Mouse (Mus musculus) G1E (cell line): ENCODE measurements around the gene Reg3b. TPM values are rescaled to one million over a fixed set of nuclear protein-coding genes. Genes with fewer than 3 reads are reported as not detected.
"Not testable (repeated sequence)": the region's sequence is repeated elsewhere in the genome, so short reads cannot be mapped to it uniquely, and the experiment has no call there.

ENCODE experiments used
- ATAC-seq: 2 replicates; pipeline ENCODE4 v1.8.0; 2016; ENCODE audit warnings: mild to moderate bottlenecking; ENCODE audit not compliant: insufficient number of reproducible peaks, poor library complexity, low FRiP score, severe bottlenecking; ENCODE audit errors: extremely low read depth
- DNase-seq: peaks from one replicate; pipeline ENCODE4 v3.0.0; 2012; ENCODE audit warnings: low spot score
- H3K27me3 ChIP-seq: 2 replicates; pipeline ENCODE4 v1.6.1; 2012; ENCODE audit warnings: mild to moderate bottlenecking, low read length, inconsistent platforms; ENCODE audit not compliant: insufficient read depth
- H3K36me3 ChIP-seq: replicated peaks from 2 replicates; pipeline ENCODE3; 2012; ENCODE audit warnings: mild to moderate bottlenecking, inconsistent platforms
- H3K4me1 ChIP-seq: 2 replicates; pipeline ENCODE4 v1.6.1; 2012; ENCODE audit warnings: low read depth, low read length, inconsistent platforms, mixed read lengths; ENCODE audit not compliant: insufficient read depth
- H3K4me3 ChIP-seq: 2 replicates; pipeline ENCODE4 v1.5.1; 2012; ENCODE audit warnings: low read depth, mild to moderate bottlenecking, inconsistent platforms, low read length, moderate library complexity, mixed read lengths
- H3K9me3 ChIP-seq: replicated peaks from 2 replicates; pipeline ENCODE4 v1.6.1; 2012; ENCODE audit warnings: inconsistent platforms
- CTCF ChIP-seq: IDR thresholded peaks from 2 replicates; pipeline ENCODE4 v1.5.1; 2012; ENCODE audit warnings: low read depth, low read length, inconsistent platforms, mixed read lengths
- GATA1 ChIP-seq: IDR thresholded peaks from 2 replicates; pipeline ENCODE4 v1.6.1; 2012; ENCODE audit warnings: borderline replicate concordance, low read length, inconsistent platforms, mixed read lengths
- GATA2 ChIP-seq: IDR thresholded peaks from 2 replicates; pipeline ENCODE4 v1.6.1; 2012; ENCODE audit warnings: low read depth, low read length, inconsistent platforms, borderline replicate concordance
- POLR2AphosphoS5 ChIP-seq: IDR thresholded peaks from 2 replicates; pipeline ENCODE4 v1.6.1; 2012; ENCODE audit warnings: low read depth, low read length, inconsistent platforms; ENCODE audit not compliant: insufficient replicate concordance
- TAL1 ChIP-seq: conservative IDR thresholded peaks from 2 replicates; pipeline ENCODE4 v1.6.1; 2012; ENCODE audit warnings: low read depth, low read length, inconsistent platforms, mixed read lengths
- polyA plus RNA-seq: library from polyadenylated mRNA; stranded (reverse); fragments of >175 nt; gene quantifications from 2 replicates; pipeline ENCODE4 v1.2.3, GENCODE M21; 2012
- total RNA-seq, 2 experiments: library from RNA; stranded (forward) in 1 of 2; stranded (reverse) in 1 of 2; fragments of 200-1000 nt in 1 of 2; fragments of >200 nt in 1 of 2; fragmentation: Nextera tagmentation in 1 of 2; gene quantifications; 2 replicates each; pipeline ENCODE4 v1.2.3; 2014 to 2017

Reg3b gene
- total and polyA plus RNA-seq, 3 experiments = not detected

- TF ChIP-seq GATA2 (no peak), CTCF (no peak), GATA1 (no peak), POLR2AphosphoS5 (no peak), TAL1 (no peak)
- Histone ChIP-seq H3K36me3 (no peaks in the 10 kb centered on the region), H3K4me1 (no peaks in the 10 kb centered on the region), H3K4me3 (no peak within 1 kb of the TSS), H3K9me3 (peaks cover 2% of the 10 kb centered on the region), H3K27me3 (no peaks in the 10 kb centered on the region)
- ATAC-seq = no peak
- no peak for DNase-seq
Observed at GRCm38 (mm10) chr6:78378765-78379164, 8.3 kb downstream of the Reg3b start, which contains the start of gene Reg3d. TSS of gene Reg3d (minus strand) at chr6:78378865.

- H3K9me3 ChIP-seq = peaks cover 2% of the 10 kb centered on the region
- no peak for DNase-seq
- ATAC-seq = no peak
Observed at GRCm38 (mm10) chr6:78380409-78380808, 10.0 kb downstream of the Reg3b start, which contains the start of gene Reg3a. TSS of gene Reg3a (plus strand) at chr6:78380709.

GRCm38 (mm10) chr6:78385609-78386008 lies 15.2 kb downstream of the Reg3b start:
- Histone ChIP-seq H3K27me3 (no peaks in the 10 kb centered on the region), H3K36me3 (no peaks in the 10 kb centered on the region), H3K4me3 (no peak overlapping the region), H3K4me1 (no peaks in the 10 kb centered on the region), H3K9me3 (peaks cover 2% of the 10 kb centered on the region)
- no peak for TF ChIP-seq GATA1
- TF ChIP-seq CTCF = no peak
- TF ChIP-seq POLR2AphosphoS5 = no peak
- no peak for TF ChIP-seq TAL1
- ATAC-seq (no peak), DNase-seq (no peak)

More at GRCm38 (mm10) chr6:78380409-78380808, 10.0 kb downstream of the Reg3b start, which contains the start of gene Reg3a:
- no peak within 1 kb of the TSS for H3K4me3 ChIP-seq
- H3K4me1 ChIP-seq = no peaks in the 10 kb centered on the region
- H3K36me3 ChIP-seq = no peaks in the 10 kb centered on the region
- TF ChIP-seq CTCF (no peak), TAL1 (no peak), GATA2 (no peak), POLR2AphosphoS5 (no peak), GATA1 (no peak)
- H3K27me3 ChIP-seq = no peaks in the 10 kb centered on the region

- not testable (repeated sequence) for H3K9me3 ChIP-seq, H3K36me3 ChIP-seq, DNase-seq, H3K27me3 ChIP-seq, H3K4me3 ChIP-seq, ATAC-seq, H3K4me1 ChIP-seq
Observed at GRCm38 (mm10) chr6:78395323-78395722, 24.9 kb downstream of the Reg3b start, which contains the start of gene Reg2. TSS of gene Reg2 (plus strand) at chr6:78395623.

- not testable (repeated sequence) for H3K4me1 ChIP-seq, H3K36me3 ChIP-seq, H3K27me3 ChIP-seq, H3K4me3 ChIP-seq, DNase-seq, ATAC-seq, H3K9me3 ChIP-seq
Observed at GRCm38 (mm10) chr6:78422411-78422810, 52.0 kb downstream of the Reg3b start, which contains the start of gene Reg1. TSS of gene Reg1 (plus strand) at chr6:78422711.

Other genes starting within 250 kb of the Reg3b start
- gene Reg3d, start 8.2 kb downstream of the Reg3b start, total RNA-seq (2014; fragmentation: Nextera tagmentation) = not detected in 2 replicates
- gene Reg3d, start 8.2 kb downstream of the Reg3b start, total RNA-seq (2017) = not detected in 2 replicates
- not detected in 2 replicates for gene Reg3d, start 8.2 kb downstream of the Reg3b start, polyA plus RNA-seq
- not detected in 2 replicates for gene Reg3a, start 10.1 kb downstream of the Reg3b start, total RNA-seq (2014; fragmentation: Nextera tagmentation)
- not detected in 2 replicates for gene Reg3a, start 10.1 kb downstream of the Reg3b start, total RNA-seq (2017)
- not detected in 2 replicates for gene Reg3a, start 10.1 kb downstream of the Reg3b start, polyA plus RNA-seq
- gene Reg2, start 25.0 kb downstream of the Reg3b start, total RNA-seq (2014; fragmentation: Nextera tagmentation) = not detected in 2 replicates
- gene Reg2, start 25.0 kb downstream of the Reg3b start, total RNA-seq (2017) = not detected in 2 replicates
- gene Reg2, start 25.0 kb downstream of the Reg3b start, polyA plus RNA-seq = not detected in 2 replicates
- gene Reg1, start 52.1 kb downstream of the Reg3b start, total RNA-seq (2014; fragmentation: Nextera tagmentation) = not detected in 2 replicates
- gene Reg1, start 52.1 kb downstream of the Reg3b start, total RNA-seq (2017) = not detected in 2 replicates
- gene Reg1, start 52.1 kb downstream of the Reg3b start, polyA plus RNA-seq = not detected in 2 replicates
- not detected in 2 replicates for gene Reg3g, start 98.2 kb downstream of the Reg3b start, total RNA-seq (2014; fragmentation: Nextera tagmentation)
- 0.12 TPM in 1 of 2 replicates, not detected in the other for gene Reg3g, start 98.2 kb downstream of the Reg3b start, total RNA-seq (2017)
- not detected in 2 replicates for gene Reg3g, start 98.2 kb downstream of the Reg3b start, polyA plus RNA-seq